Mouse (Mus musculus) thymus, adult 2 months (tissue): ENCODE measurements around the gene Csnk1e. TPM values are rescaled to one million over a fixed set of nuclear protein-coding genes. Genes with fewer than 3 reads are reported as not detected.

ENCODE experiments used
- DNase-seq: peaks from one replicate; pipeline ENCODE4 v3.0.0; 2021
- H3K27ac ChIP-seq: fragments of 200-500 bp; 2 replicates; pipeline ENCODE4 v1.5.1; 2012; ENCODE audit warnings: low read length, control low read depth; ENCODE audit not compliant: control insufficient read depth, insufficient read depth
- H3K27me3 ChIP-seq: fragments of 200-500 bp; 2 replicates; pipeline ENCODE4 v1.6.1; 2012; ENCODE audit warnings: mild to moderate bottlenecking, low read length, moderate library complexity, mixed read lengths; ENCODE audit not compliant: control insufficient read depth, insufficient read depth
- H3K36me3 ChIP-seq: fragments of 200-500 bp; 2 replicates; pipeline ENCODE4 v1.6.1; 2012; ENCODE audit warnings: mild to moderate bottlenecking, low read length, moderate library complexity; ENCODE audit not compliant: control insufficient read depth, insufficient read depth
- H3K4me1 ChIP-seq: fragments of 200-500 bp; replicated peaks from 2 replicates; pipeline ENCODE4 v1.6.1; 2012; ENCODE audit warnings: low read length; ENCODE audit not compliant: control insufficient read depth, insufficient read depth
- H3K4me3 ChIP-seq: fragments of 200-500 bp; 2 replicates; pipeline ENCODE4 v1.5.1; 2012; ENCODE audit warnings: mild to moderate bottlenecking, low read length, control low read depth, moderate library complexity; ENCODE audit not compliant: control insufficient read depth, insufficient read depth
- CTCF ChIP-seq: fragments of 200-500 bp; IDR thresholded peaks from 2 replicates; pipeline ENCODE4 v1.5.1; 2012; ENCODE audit warnings: mild to moderate bottlenecking, control low read depth, low read length, moderate library complexity, borderline replicate concordance; ENCODE audit not compliant: control insufficient read depth, poor library complexity, insufficient read depth; ENCODE audit errors: extremely low read depth
- POLR2A ChIP-seq: fragments of 200-500 bp; IDR thresholded peaks from 2 replicates; pipeline ENCODE4 v1.6.1; 2012; ENCODE audit warnings: mild to moderate bottlenecking, low read length, control low read depth, moderate library complexity; ENCODE audit not compliant: control insufficient read depth, poor library complexity, insufficient read depth; ENCODE audit errors: extremely low read depth
- WGBS: fragments of 180-500 bp; shearing (Covaris S2); methylation state at CpG from one replicate; pipeline ENCODE4 v1.1.7; 2018; 5-methylcytosine and 5-hydroxymethylcytosine counted together
- polyA plus RNA-seq: library from polyadenylated mRNA; depleted of rRNA; stranded (reverse); fragments of >200 nt; gene quantifications from 2 replicates; pipeline ENCODE4 v1.2.3, GENCODE M21; 2012

Gene Csnk1e
- polyA plus RNA-seq, 1 experiment, result 155 TPM

GRCm38 (mm10) chr15:79445786-79446654 lies 9.3 kb downstream of the Csnk1e start:
- no peak for DNase-seq
- H3K27me3 ChIP-seq, result no peaks in the 10 kb centered on the region
- no peak overlapping the region for H3K4me3 ChIP-seq
- no peaks in the 10 kb centered on the region for H3K36me3 ChIP-seq
- H3K4me1 ChIP-seq, result peaks cover 11% of the 10 kb centered on the region
- TF ChIP-seq POLR2A (no peak), CTCF (no peak)
- WGBS, result 77% methylated on average over 8 of the region's 8 CpGs
- no peak overlapping the region for H3K27ac ChIP-seq

- 87% methylated on average over 7 of the region's 7 CpGs for WGBS
- no peak for TF ChIP-seq CTCF
- TF ChIP-seq POLR2A, result no peak
These were observed 11.4 kb downstream of the Csnk1e start for GRCm38 (mm10) chr15:79443856-79444410.

GRCm38 (mm10) chr15:79442961-79443518 lies 12.3 kb downstream of the Csnk1e start:
- TF ChIP-seq POLR2A (no peak), CTCF (no peak)
- Histone ChIP-seq H3K36me3 (no peaks in the 10 kb centered on the region; the same call in 1 of the 2 replicates), H3K4me3 (no peak overlapping the region), H3K4me1 (peaks cover 29% of the 10 kb centered on the region), H3K27ac (no peak overlapping the region), H3K27me3 (no peaks in the 10 kb centered on the region)
- no peak for DNase-seq
- WGBS, result 98% methylated on average over 9 of the region's 9 CpGs

More at GRCm38 (mm10) chr15:79443856-79444410, 11.4 kb downstream of the Csnk1e start:
- peaks cover 29% of the 10 kb centered on the region for H3K4me1 ChIP-seq
- H3K27me3 ChIP-seq, result no peaks in the 10 kb centered on the region
- no peak overlapping the region for H3K4me3 ChIP-seq
- no peak for DNase-seq
- H3K27ac ChIP-seq, result no peak overlapping the region
- H3K36me3 ChIP-seq, result no peaks in the 10 kb centered on the region

- TF ChIP-seq POLR2A (no peak), CTCF (no peak)
- H3K4me3 ChIP-seq, result peak overlapping the region; percentile 54
- peaks cover 6% of the 10 kb centered on the region; the same call in 1 of the 2 replicates for H3K36me3 ChIP-seq
- peak overlapping the region; percentile 36; the same call in 1 of the 2 replicates for H3K27ac ChIP-seq
- peaks cover 29% of the 10 kb centered on the region for H3K4me1 ChIP-seq
- WGBS, result 25% methylated on average over 6 of the region's 6 CpGs
- H3K27me3 ChIP-seq, result no peaks in the 10 kb centered on the region
- no peak for DNase-seq
These were observed 13.1 kb downstream of the Csnk1e start for GRCm38 (mm10) chr15:79442257-79442611.

- H3K4me1 ChIP-seq, result peaks cover 34% of the 10 kb centered on the region
- TF ChIP-seq POLR2A, result peak; percentile 59; the same call in 1 of the 2 replicates
- TF ChIP-seq CTCF, result no peak
These were observed 13.8 kb downstream of the Csnk1e start for GRCm38 (mm10) chr15:79441331-79442256.

GRCm38 (mm10) chr15:79440651-79441330 lies 14.6 kb downstream of the Csnk1e start:
- H3K27ac ChIP-seq, result no peak overlapping the region
- peaks cover 34% of the 10 kb centered on the region for H3K4me1 ChIP-seq
- H3K4me3 ChIP-seq, result peak overlapping the region; percentile 67
- DNase-seq, result no peak
- TF ChIP-seq CTCF, result no peak
- TF ChIP-seq POLR2A, result no peak
- H3K27me3 ChIP-seq, result no peaks in the 10 kb centered on the region
- H3K36me3 ChIP-seq, result peaks cover 6% of the 10 kb centered on the region; the same call in 1 of the 2 replicates
- WGBS, result 25% methylated on average over 11 of the region's 11 CpGs

More at GRCm38 (mm10) chr15:79441331-79442256, 13.8 kb downstream of the Csnk1e start:
- WGBS, result 1% methylated on average over 100 of the region's 107 CpGs
- Histone ChIP-seq H3K4me3 (peak overlapping the region; percentile 67), H3K27ac (peak overlapping the region; percentile 36; the same call in 1 of the 2 replicates), H3K27me3 (no peaks in the 10 kb centered on the region), H3K36me3 (peaks cover 6% of the 10 kb centered on the region; the same call in 1 of the 2 replicates)
- DNase-seq, result peak; percentile 79
